In the genomic region with DNA sequence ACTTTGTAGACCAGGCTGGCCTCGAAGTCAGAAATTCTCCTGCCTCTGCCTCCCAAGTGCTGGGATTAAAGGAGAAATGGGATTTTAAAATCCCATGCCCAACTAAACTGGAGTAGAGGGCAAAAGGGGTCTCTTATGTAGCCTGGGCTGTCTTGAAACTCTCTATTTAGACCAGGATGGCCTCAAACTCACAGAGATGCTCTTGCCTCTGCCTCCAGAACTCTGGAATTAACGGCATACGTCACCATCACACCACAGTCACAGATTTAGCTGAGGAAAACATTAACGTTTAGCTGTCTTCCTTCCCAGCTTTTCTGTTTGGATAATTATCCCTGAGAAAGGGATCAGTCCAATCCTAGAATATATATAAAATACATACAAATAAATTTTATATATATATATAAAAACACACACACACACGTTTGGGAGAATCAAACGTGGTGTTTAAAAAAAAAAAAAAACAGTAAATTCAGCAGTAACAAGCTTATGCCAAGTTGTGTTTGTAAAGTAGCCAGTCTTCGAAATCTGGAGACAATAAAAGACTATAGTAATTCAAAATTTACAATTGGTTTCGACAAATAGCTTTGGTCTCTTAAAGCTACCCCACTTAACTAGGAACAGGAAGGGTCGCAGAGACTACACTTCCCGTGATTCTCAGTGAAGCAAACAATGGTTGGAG, we compare ENCODE assay signal across 7 mouse cellular contexts. TPM values are rescaled to one million over a fixed set of nuclear protein-coding genes. Genes with fewer than 3 reads are reported as not detected.
DNase-seq lines count a peak whose midpoint lies in the region; ATAC-seq and TF ChIP-seq lines count a peak whose summit lies in the region.

No protein-coding gene starts in this region.

- ATAC-seq in heart, embryonic 15.5 days (replicated peaks; ENCODE audit: insufficient number of reproducible peaks, insufficient read depth, low FRiP score, low read depth), result no peak
- ATAC-seq in neural tube, embryonic 12.5 days (ENCODE audit: low FRiP score, low read depth), result no peak
- no peak for ATAC-seq in hindbrain, postnatal 0 days
- no peak for ATAC-seq in stomach, embryonic 16.5 days (ENCODE audit: insufficient read depth, low FRiP score)

- no peaks in the 10 kb centered on the region for H3K27me3 ChIP-seq in heart, embryonic 15.5 days
- no peaks in the 10 kb centered on the region for H3K27me3 ChIP-seq in neural tube, embryonic 12.5 days (replicated peaks)
- no peaks in the 10 kb centered on the region for H3K27me3 ChIP-seq in hindbrain, postnatal 0 days (ENCODE audit: insufficient read depth, low read length)
- H3K27me3 ChIP-seq in stomach, embryonic 16.5 days (ENCODE audit: control insufficient read depth, insufficient read depth, low read length), result no peaks in the 10 kb centered on the region

- no peak overlapping the region for H3K9ac ChIP-seq in heart, embryonic 15.5 days
- H3K9ac ChIP-seq in neural tube, embryonic 12.5 days, result no peak overlapping the region
- no peak overlapping the region for H3K9ac ChIP-seq in hindbrain, postnatal 0 days (replicated peaks; ENCODE audit: low read length)
- H3K9ac ChIP-seq in stomach, embryonic 16.5 days (ENCODE audit: low read length), result no peak overlapping the region

- H3K27ac ChIP-seq in heart, embryonic 15.5 days, result no peak overlapping the region
- H3K27ac ChIP-seq in neural tube, embryonic 12.5 days, result no peak overlapping the region
- H3K27ac ChIP-seq in hindbrain, postnatal 0 days, result no peak overlapping the region
- no peak overlapping the region for H3K27ac ChIP-seq in stomach, embryonic 16.5 days (ENCODE audit: low read length)

- no peak for TF ChIP-seq CTCF in hindbrain, postnatal 0 days (IDR thresholded peaks at IDR 0.05; ENCODE audit: low read depth)

- no peak for DNase-seq in heart, adult 18-20 months
- DNase-seq in neural tube, embryonic 10.5 days (ENCODE audit: extremely low spot score, low spot score), result no peak
- no peak for DNase-seq in hindbrain, postnatal 0 days (ENCODE audit: low spot score)
- DNase-seq in adrenal gland, postnatal 10 days, result no peak

- peak overlapping the region; percentile 37; the same call in 1 of the 2 replicates for H3K4me2 ChIP-seq in heart, embryonic 15.5 days
- H3K4me2 ChIP-seq in neural tube, embryonic 12.5 days (replicated peaks), result 0 out of 2 replicates have a peak overlapping the region, but pooled peaks have one; percentile 66
- peak overlapping the region; percentile 37; the same call in 1 of the 2 replicates for H3K4me2 ChIP-seq in hindbrain, postnatal 0 days (ENCODE audit: low read depth, low read length)
- H3K4me2 ChIP-seq in stomach, embryonic 16.5 days (ENCODE audit: low read depth, low read length), result peak overlapping the region; percentile 25; the same call in 1 of the 2 replicates

- H3K36me3 ChIP-seq in heart, embryonic 15.5 days, result peaks cover 52% of the 10 kb centered on the region
- peaks cover 59% of the 10 kb centered on the region for H3K36me3 ChIP-seq in neural tube, embryonic 12.5 days
- peaks cover 43% of the 10 kb centered on the region for H3K36me3 ChIP-seq in hindbrain, postnatal 0 days (ENCODE audit: insufficient read depth, low read length)
- peaks cover 19% of the 10 kb centered on the region for H3K36me3 ChIP-seq in stomach, embryonic 16.5 days (ENCODE audit: control insufficient read depth, insufficient read depth, low read length)

- no peak overlapping the region for H3K4me3 ChIP-seq in heart, embryonic 15.5 days
- H3K4me3 ChIP-seq in neural tube, embryonic 12.5 days, result peak overlapping the region; percentile 89; the same call in 1 of the 2 replicates
- H3K4me3 ChIP-seq in hindbrain, postnatal 0 days (ENCODE audit: low read length), result no peak overlapping the region
- no peak overlapping the region for H3K4me3 ChIP-seq in stomach, embryonic 16.5 days (replicated peaks; ENCODE audit: low read length)

- no peaks in the 10 kb centered on the region for H3K9me3 ChIP-seq in heart, embryonic 15.5 days (replicated peaks)
- no peaks in the 10 kb centered on the region for H3K9me3 ChIP-seq in neural tube, embryonic 12.5 days
- H3K9me3 ChIP-seq in hindbrain, postnatal 0 days (ENCODE audit: low read length), result no peaks in the 10 kb centered on the region
- no peaks in the 10 kb centered on the region for H3K9me3 ChIP-seq in stomach, embryonic 16.5 days (replicated peaks; ENCODE audit: control insufficient read depth, low read length)

- peaks cover 28% of the 10 kb centered on the region for H3K4me1 ChIP-seq in heart, embryonic 15.5 days (replicated peaks)
- H3K4me1 ChIP-seq in neural tube, embryonic 12.5 days, result peaks cover 28% of the 10 kb centered on the region
- H3K4me1 ChIP-seq in hindbrain, postnatal 0 days (ENCODE audit: insufficient read depth, low read length), result peaks cover 18% of the 10 kb centered on the region
- peaks cover 23% of the 10 kb centered on the region for H3K4me1 ChIP-seq in stomach, embryonic 16.5 days (ENCODE audit: control insufficient read depth, insufficient read depth, low read length)

- 49% methylated on average over 10 of the region's 10 CpGs for WGBS in heart, embryonic 15.5 days
- 51% methylated on average over 10 of the region's 10 CpGs for WGBS in neural tube, embryonic 12.5 days
- WGBS in hindbrain, postnatal 0 days, result 49% methylated on average over 10 of the region's 10 CpGs
- 44% methylated on average over 10 of the region's 10 CpGs for WGBS in stomach, embryonic 16.5 days

RNA-seq across cellular contexts. Expression of gene Ap2m1, which starts 0.5 kb away (rescaled TPM):
- 440 and 469 TPM in 2 replicates for polyA plus RNA-seq in heart, embryonic 15.5 days (2015; fragmentation: Nextera tagmentation; extraction: Ambion mirVana)
- 100 to 1,000 TPM; 184 to 195 TPM for total RNA-seq in heart, adult 18-20 months (2021)
- 922 and 966 TPM in 2 replicates for polyA plus RNA-seq in neural tube, embryonic 12.5 days (2016; fragmentation: Nextera tagmentation; extraction: Ambion mirVana)
- total RNA-seq in hindbrain, postnatal 0 days (2014; rRNA removed), result 966 and 1,021 TPM in 2 replicates
- 1,289 and 1,346 TPM in 2 replicates for polyA plus RNA-seq in hindbrain, postnatal 0 days (2015; fragmentation: Nextera tagmentation; extraction: Ambion mirVana)
- 565 and 588 TPM in 2 replicates for polyA plus RNA-seq in stomach, embryonic 16.5 days (2015; fragmentation: Nextera tagmentation; extraction: Ambion mirVana)
- 100 to 1,000 TPM; 277 to 296 TPM for total RNA-seq in adrenal gland, postnatal 10 days (2021)

RNA-seq across cellular contexts. Expression of gene Abcf3, which starts 13.6 kb away (rescaled TPM):
- polyA plus RNA-seq in heart, embryonic 15.5 days (2015; fragmentation: Nextera tagmentation; extraction: Ambion mirVana), result 47.1 and 50.5 TPM in 2 replicates
- 10 to 100 TPM; 61.7 to 70.2 TPM for total RNA-seq in heart, adult 18-20 months (2021)
- polyA plus RNA-seq in neural tube, embryonic 12.5 days (2016; fragmentation: Nextera tagmentation; extraction: Ambion mirVana), result 70.9 and 81.2 TPM in 2 replicates
- total RNA-seq in hindbrain, postnatal 0 days (2014; rRNA removed), result 42.1 and 63.4 TPM in 2 replicates
- 67.5 and 73.2 TPM in 2 replicates for polyA plus RNA-seq in hindbrain, postnatal 0 days (2015; fragmentation: Nextera tagmentation; extraction: Ambion mirVana)
- polyA plus RNA-seq in stomach, embryonic 16.5 days (2015; fragmentation: Nextera tagmentation; extraction: Ambion mirVana), result 55.0 and 63.1 TPM in 2 replicates
- total RNA-seq in adrenal gland, postnatal 10 days (2021), result 10 to 100 TPM; 71.2 to 78.8 TPM

RNA-seq across cellular contexts. Expression of gene Dvl3, which starts 18.0 kb away (rescaled TPM):
- 16.9 and 24.3 TPM in 2 replicates for polyA plus RNA-seq in heart, embryonic 15.5 days (2015; fragmentation: Nextera tagmentation; extraction: Ambion mirVana)
- total RNA-seq in heart, adult 18-20 months (2021), result 10 to 100 TPM; 47.2 to 48.0 TPM
- 48.2 and 54.9 TPM in 2 replicates for polyA plus RNA-seq in neural tube, embryonic 12.5 days (2016; fragmentation: Nextera tagmentation; extraction: Ambion mirVana)
- 44.3 and 48.6 TPM in 2 replicates for total RNA-seq in hindbrain, postnatal 0 days (2014; rRNA removed)
- 22.3 and 25.7 TPM in 2 replicates for polyA plus RNA-seq in hindbrain, postnatal 0 days (2015; fragmentation: Nextera tagmentation; extraction: Ambion mirVana)
- 17.4 and 17.6 TPM in 2 replicates for polyA plus RNA-seq in stomach, embryonic 16.5 days (2015; fragmentation: Nextera tagmentation; extraction: Ambion mirVana)
- total RNA-seq in adrenal gland, postnatal 10 days (2021), result 10 to 100 TPM; 38.9 to 43.5 TPM

RNA-seq across cellular contexts. Expression of gene Eif2b5, which starts 36.1 kb away (rescaled TPM):
- 66.6 and 75.9 TPM in 2 replicates for polyA plus RNA-seq in heart, embryonic 15.5 days (2015; fragmentation: Nextera tagmentation; extraction: Ambion mirVana)
- 10 to 100 TPM; 55.1 to 60.2 TPM for total RNA-seq in heart, adult 18-20 months (2021)
- polyA plus RNA-seq in neural tube, embryonic 12.5 days (2016; fragmentation: Nextera tagmentation; extraction: Ambion mirVana), result 121 and 125 TPM in 2 replicates
- 102 and 109 TPM in 2 replicates for total RNA-seq in hindbrain, postnatal 0 days (2014; rRNA removed)
- polyA plus RNA-seq in hindbrain, postnatal 0 days (2015; fragmentation: Nextera tagmentation; extraction: Ambion mirVana), result 80.9 and 81.4 TPM in 2 replicates
- 93.0 and 94.7 TPM in 2 replicates for polyA plus RNA-seq in stomach, embryonic 16.5 days (2015; fragmentation: Nextera tagmentation; extraction: Ambion mirVana)
- total RNA-seq in adrenal gland, postnatal 10 days (2021), result 10 to 100 TPM; 56.6 to 61.4 TPM

RNA-seq across cellular contexts. Expression of gene Vwa5b2, which starts 54.5 kb away (rescaled TPM):
- polyA plus RNA-seq in heart, embryonic 15.5 days (2015; fragmentation: Nextera tagmentation; extraction: Ambion mirVana), result 0.09 and 0.80 TPM in 2 replicates
- under 1 TPM in 1 of 2 experiments, not detected in 1; 0.18 TPM for total RNA-seq in heart, adult 18-20 months (2021)
- polyA plus RNA-seq in neural tube, embryonic 12.5 days (2016; fragmentation: Nextera tagmentation; extraction: Ambion mirVana), result 12.7 and 14.0 TPM in 2 replicates
- 49.9 and 60.2 TPM in 2 replicates for total RNA-seq in hindbrain, postnatal 0 days (2014; rRNA removed)
- 32.6 and 32.8 TPM in 2 replicates for polyA plus RNA-seq in hindbrain, postnatal 0 days (2015; fragmentation: Nextera tagmentation; extraction: Ambion mirVana)
- polyA plus RNA-seq in stomach, embryonic 16.5 days (2015; fragmentation: Nextera tagmentation; extraction: Ambion mirVana), result 3.8 and 4.2 TPM in 2 replicates
- 1 to 10 TPM; 1.9 to 4.8 TPM for total RNA-seq in adrenal gland, postnatal 10 days (2021)
